Mouse (Mus musculus) thymus, adult 2 months (tissue): ENCODE results near the gene Gm17651. TPM values are rescaled to one million over a fixed set of nuclear protein-coding genes. Genes with fewer than 3 reads are reported as not detected.

Experiments used
- DNase-seq: peaks from one replicate; pipeline ENCODE4 v3.0.0; 2021
- H3K27ac ChIP-seq: fragments of 200-500 bp; 2 replicates; pipeline ENCODE4 v1.5.1; 2012; ENCODE audit warnings: low read length, control low read depth; ENCODE audit not compliant: control insufficient read depth, insufficient read depth
- H3K27me3 ChIP-seq: fragments of 200-500 bp; 2 replicates; pipeline ENCODE4 v1.6.1; 2012; ENCODE audit warnings: mild to moderate bottlenecking, low read length, moderate library complexity, mixed read lengths; ENCODE audit not compliant: control insufficient read depth, insufficient read depth
- H3K36me3 ChIP-seq: fragments of 200-500 bp; 2 replicates; pipeline ENCODE4 v1.6.1; 2012; ENCODE audit warnings: mild to moderate bottlenecking, low read length, moderate library complexity; ENCODE audit not compliant: control insufficient read depth, insufficient read depth
- H3K4me1 ChIP-seq: fragments of 200-500 bp; replicated peaks from 2 replicates; pipeline ENCODE4 v1.6.1; 2012; ENCODE audit warnings: low read length; ENCODE audit not compliant: control insufficient read depth, insufficient read depth
- H3K4me3 ChIP-seq: fragments of 200-500 bp; 2 replicates; pipeline ENCODE4 v1.5.1; 2012; ENCODE audit warnings: mild to moderate bottlenecking, low read length, control low read depth, moderate library complexity; ENCODE audit not compliant: control insufficient read depth, insufficient read depth
- CTCF ChIP-seq: fragments of 200-500 bp; IDR thresholded peaks from 2 replicates; pipeline ENCODE4 v1.5.1; 2012; ENCODE audit warnings: mild to moderate bottlenecking, control low read depth, low read length, moderate library complexity, borderline replicate concordance; ENCODE audit not compliant: control insufficient read depth, poor library complexity, insufficient read depth; ENCODE audit errors: extremely low read depth
- POLR2A ChIP-seq: fragments of 200-500 bp; IDR thresholded peaks from 2 replicates; pipeline ENCODE4 v1.6.1; 2012; ENCODE audit warnings: mild to moderate bottlenecking, low read length, control low read depth, moderate library complexity; ENCODE audit not compliant: control insufficient read depth, poor library complexity, insufficient read depth; ENCODE audit errors: extremely low read depth
- WGBS: fragments of 180-500 bp; shearing (Covaris S2); methylation state at CpG from one replicate; pipeline ENCODE4 v1.1.7; 2018; 5-methylcytosine and 5-hydroxymethylcytosine counted together
- polyA plus RNA-seq: library from polyadenylated mRNA; depleted of rRNA; stranded (reverse); fragments of >200 nt; gene quantifications from 2 replicates; pipeline ENCODE4 v1.2.3, GENCODE M21; 2012

The Gm17651 gene
- polyA plus RNA-seq, 1 experiment, result not detected

DNA sequence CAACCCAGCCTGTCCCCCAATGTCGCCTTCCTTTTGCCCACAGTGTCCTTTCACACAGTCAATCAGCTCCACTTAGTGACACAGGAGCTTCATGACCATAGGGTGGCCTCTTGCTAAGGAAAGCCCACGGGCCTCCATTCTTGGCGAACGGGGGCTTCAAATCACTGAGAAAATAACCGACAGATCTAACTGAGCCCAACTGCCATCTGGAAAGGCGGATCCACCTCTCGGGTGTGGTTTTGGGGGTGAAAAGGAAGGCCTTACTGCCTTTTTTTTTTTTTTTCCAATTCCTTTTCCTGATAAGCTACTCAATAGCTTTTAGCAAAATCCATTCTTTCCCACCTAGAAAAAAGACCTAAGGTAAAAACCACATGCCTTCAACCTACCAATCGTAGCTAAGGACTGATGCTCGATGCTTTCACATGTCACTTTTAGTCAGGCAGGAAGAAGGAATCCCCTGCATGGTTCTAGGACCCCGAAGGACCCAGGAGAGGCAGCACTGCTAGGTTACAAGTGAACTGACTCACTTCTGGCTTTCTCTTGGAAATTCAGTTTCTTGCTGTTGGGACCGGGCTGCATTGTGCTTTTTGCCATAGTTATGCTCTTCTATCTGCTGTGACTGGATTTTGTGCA, 28.1 kb upstream of the Gm17651 start:
- TF ChIP-seq POLR2A (no peak), CTCF (no peak)
- Histone ChIP-seq H3K27ac (no peak overlapping the region), H3K36me3 (no peaks in the 10 kb centered on the region), H3K4me1 (no peaks in the 10 kb centered on the region), H3K27me3 (no peaks in the 10 kb centered on the region), H3K4me3 (no peak overlapping the region)
- WGBS, result 93% methylated on average over 11 of the region's 11 CpGs
- no peak for DNase-seq

DNA sequence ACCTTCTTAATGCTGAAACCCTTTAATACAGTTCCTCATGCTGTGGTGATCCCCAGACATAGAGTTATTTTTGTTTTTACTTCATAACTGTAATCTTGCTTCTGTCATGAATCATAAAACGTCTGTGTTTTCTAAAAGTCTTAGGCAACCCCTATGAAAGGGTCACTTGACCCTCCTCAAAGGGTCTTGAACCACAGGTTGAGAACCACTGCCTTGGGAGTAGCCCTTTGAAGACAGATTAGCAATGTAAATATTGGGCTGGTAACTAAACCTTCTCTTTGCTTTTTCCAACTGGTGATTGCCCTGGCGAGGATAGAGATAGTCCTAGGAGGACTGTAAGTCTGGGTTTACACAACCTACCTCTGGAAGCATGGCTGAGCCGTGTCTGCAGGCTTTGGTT, 26.7 kb upstream of the Gm17651 start:
- Histone ChIP-seq H3K4me3 (no peak overlapping the region), H3K36me3 (no peaks in the 10 kb centered on the region), H3K27ac (no peak overlapping the region), H3K27me3 (no peaks in the 10 kb centered on the region), H3K4me1 (no peaks in the 10 kb centered on the region)
- TF ChIP-seq CTCF (no peak), POLR2A (no peak)
- no peak for DNase-seq
- WGBS, result 69% methylated on average over 3 of the region's 3 CpGs

GRCm38 (mm10) chr3:97699061-97699460, 24.6 kb upstream of the Gm17651 start:
- 87% methylated on average over 3 of the region's 3 CpGs for WGBS

GRCm38 (mm10) chr3:97697291-97697690, 22.8 kb upstream of the Gm17651 start:
- no peaks in the 10 kb centered on the region for H3K4me1 ChIP-seq
- no peaks in the 10 kb centered on the region for H3K36me3 ChIP-seq
- no peak overlapping the region for H3K27ac ChIP-seq
- WGBS, result 88% methylated on average over 9 of the region's 9 CpGs
- H3K27me3 ChIP-seq, result no peaks in the 10 kb centered on the region
- DNase-seq, result no peak
- TF ChIP-seq CTCF, result no peak
- TF ChIP-seq POLR2A, result no peak
- no peak overlapping the region for H3K4me3 ChIP-seq

More at GRCm38 (mm10) chr3:97699061-97699460, 24.6 kb upstream of the Gm17651 start:
- TF ChIP-seq POLR2A (no peak), CTCF (no peak)
- no peaks in the 10 kb centered on the region for H3K36me3 ChIP-seq
- H3K27me3 ChIP-seq, result no peaks in the 10 kb centered on the region
- H3K27ac ChIP-seq, result no peak overlapping the region
- H3K4me1 ChIP-seq, result no peaks in the 10 kb centered on the region
- H3K4me3 ChIP-seq, result no peak overlapping the region
- no peak for DNase-seq

DNA sequence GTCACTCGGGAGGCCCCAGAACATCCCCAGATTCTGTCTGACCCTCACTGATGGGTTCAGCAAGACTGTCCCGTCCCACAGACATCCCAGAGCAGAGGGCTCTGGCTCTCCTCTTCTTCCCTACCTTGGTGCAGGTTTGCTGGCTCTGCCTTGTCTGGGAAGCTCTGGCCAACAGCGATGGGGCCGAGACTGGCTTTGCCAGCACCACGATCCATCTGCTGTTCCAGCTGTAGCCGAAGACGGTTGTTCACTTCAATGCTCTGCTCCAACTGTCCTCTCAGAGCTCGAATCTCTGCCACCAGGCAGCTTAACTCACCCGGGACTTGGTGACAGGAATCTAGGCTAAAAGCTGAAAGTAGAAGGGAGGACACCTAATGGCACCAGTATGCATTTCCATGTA, 22.4 kb upstream of the Gm17651 start:
- no peak overlapping the region for H3K4me3 ChIP-seq
- TF ChIP-seq CTCF, result no peak
- TF ChIP-seq POLR2A, result no peak
- H3K27ac ChIP-seq, result no peak overlapping the region
- H3K27me3 ChIP-seq, result no peaks in the 10 kb centered on the region
- DNase-seq, result no peak
- WGBS, result 85% methylated on average over 9 of the region's 9 CpGs
- H3K4me1 ChIP-seq, result no peaks in the 10 kb centered on the region
- H3K36me3 ChIP-seq, result no peaks in the 10 kb centered on the region

DNA sequence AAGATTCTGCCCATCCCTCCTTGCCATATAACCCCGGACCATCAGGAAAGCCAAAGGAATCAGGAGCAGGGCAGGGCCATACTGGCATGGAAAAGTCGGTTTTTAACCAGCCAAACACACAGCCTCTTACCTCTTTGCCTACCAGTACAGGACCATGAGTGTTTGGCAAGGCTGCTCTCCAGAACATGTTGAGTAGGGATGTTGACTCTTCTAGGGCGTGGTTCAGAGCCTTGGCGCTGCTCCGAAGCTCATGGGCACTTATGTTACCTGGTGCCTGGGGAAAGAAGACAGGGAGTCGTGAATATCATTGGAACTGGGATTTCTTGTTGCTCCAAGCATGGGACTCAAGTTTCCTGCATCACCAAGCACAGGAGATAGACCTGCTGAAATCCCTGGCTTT, 19.3 kb upstream of the Gm17651 start:
- TF ChIP-seq POLR2A, result no peak
- TF ChIP-seq CTCF, result no peak
- Histone ChIP-seq H3K36me3 (no peaks in the 10 kb centered on the region), H3K27ac (no peak overlapping the region), H3K4me1 (no peaks in the 10 kb centered on the region), H3K27me3 (no peaks in the 10 kb centered on the region), H3K4me3 (no peak overlapping the region)
- 81% methylated on average over 6 of the region's 6 CpGs for WGBS
- no peak for DNase-seq
